Mouse (Mus musculus): ENCODE measurements at regions not wholly inside any gene's neighbourhood (a gene's known extent, or its start where the extent isn't known, plus 50 kb on each side); places are given as distances from the start of the nearest gene placed in this dataset.

GRCm38 (mm10) chr4:106232499-106232970 lies 83.5 kb upstream of the Usp24 start:
- no peak overlapping the region for H3K4me2 ChIP-seq (ENCODE audit: low read length)
- no peaks in the 10 kb centered on the region for H3K9me3 ChIP-seq (replicated peaks; ENCODE audit: control insufficient read depth, low read length)
- DNase-seq (ENCODE audit: low spot score) (peak; percentile 47), ATAC-seq (peak; percentile 54; the same call in 1 of the 2 replicates)
- H3K9ac ChIP-seq (ENCODE audit: low read length) = 0 out of 2 replicates have a peak overlapping the region, but pooled peaks have one; percentile 25
- H3K4me1 ChIP-seq (ENCODE audit: control insufficient read depth, insufficient read depth, low read length) = no peaks in the 10 kb centered on the region
- no peak overlapping the region for H3K4me3 ChIP-seq (ENCODE audit: low read depth, low read length)
- no peaks in the 10 kb centered on the region for H3K27me3 ChIP-seq (replicated peaks; ENCODE audit: control insufficient read depth, insufficient read depth, low read length)
- H3K36me3 ChIP-seq (ENCODE audit: control insufficient read depth, insufficient read depth, low read length) = no peaks in the 10 kb centered on the region
- 49% methylated on average over 9 of the region's 9 CpGs for WGBS
- H3K27ac ChIP-seq (ENCODE audit: low read depth, low read length) = no peak overlapping the region

- DNase-seq (ENCODE audit: low spot score) (no peak), ATAC-seq (no peak)
- 94% methylated on average over 14 of the region's 14 CpGs for WGBS
Measured at GRCm38 (mm10) chr4:106244384-106244819, 71.6 kb upstream of the Usp24 start.

DNA sequence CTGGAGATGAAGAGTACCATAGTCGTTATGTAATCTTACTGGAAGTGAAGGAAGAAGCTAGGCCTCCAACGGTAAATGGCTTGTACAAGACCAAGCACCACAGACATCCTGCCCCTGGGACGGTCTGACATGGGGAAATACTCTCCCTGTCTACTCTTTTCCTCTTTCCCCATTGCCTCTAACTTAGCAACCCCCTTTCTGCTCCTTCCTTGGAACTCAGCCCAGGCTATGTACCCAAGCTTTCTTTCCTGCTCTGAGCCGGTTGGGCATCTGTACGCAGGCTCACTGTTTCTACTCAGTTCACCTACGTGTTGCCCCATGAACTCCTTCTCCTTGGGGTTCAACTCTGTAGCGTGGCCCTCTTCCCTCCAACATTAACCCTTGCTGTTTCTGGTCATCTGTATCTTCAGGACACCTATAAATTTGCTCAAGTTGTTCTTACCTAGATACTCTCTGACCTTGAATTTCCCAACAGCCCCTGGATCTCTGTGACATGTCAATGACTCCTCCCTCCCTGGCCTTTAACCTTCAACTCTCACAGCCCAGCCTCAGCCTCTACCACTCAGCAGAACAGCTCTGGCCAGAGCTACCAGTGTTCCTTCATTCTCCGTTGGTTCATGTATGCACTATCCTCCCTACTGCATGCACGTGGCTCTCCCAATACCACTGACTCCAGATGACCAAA lies 71.0 kb upstream of the Usp24 start:
- H3K4me3 ChIP-seq (ENCODE audit: low read depth, low read length) = no peak overlapping the region
- H3K9me3 ChIP-seq (replicated peaks; ENCODE audit: control insufficient read depth, low read length) = no peaks in the 10 kb centered on the region
- no peaks in the 10 kb centered on the region for H3K4me1 ChIP-seq (ENCODE audit: control insufficient read depth, insufficient read depth, low read length)
- WGBS = 86% methylated on average over 9 of the region's 9 CpGs
- no peak overlapping the region for H3K4me2 ChIP-seq (ENCODE audit: low read length)
- DNase-seq (ENCODE audit: low spot score) (no peak), ATAC-seq (no peak)
- H3K27me3 ChIP-seq (replicated peaks; ENCODE audit: control insufficient read depth, insufficient read depth, low read length) = no peaks in the 10 kb centered on the region
- H3K36me3 ChIP-seq (ENCODE audit: control insufficient read depth, insufficient read depth, low read length) = no peaks in the 10 kb centered on the region
- no peak overlapping the region for H3K9ac ChIP-seq (ENCODE audit: low read length)
- no peak overlapping the region for H3K27ac ChIP-seq (ENCODE audit: low read depth, low read length)

More at GRCm38 (mm10) chr4:106244384-106244819, 71.6 kb upstream of the Usp24 start:
- Histone ChIP-seq H3K27me3 (replicated peaks; ENCODE audit: control insufficient read depth, insufficient read depth, low read length) (no peaks in the 10 kb centered on the region), H3K9me3 (replicated peaks; ENCODE audit: control insufficient read depth, low read length) (no peaks in the 10 kb centered on the region), H3K36me3 (ENCODE audit: control insufficient read depth, insufficient read depth, low read length) (no peaks in the 10 kb centered on the region), H3K27ac (ENCODE audit: low read depth, low read length) (no peak overlapping the region), H3K4me2 (ENCODE audit: low read length) (no peak overlapping the region), H3K9ac (ENCODE audit: low read length) (no peak overlapping the region), H3K4me3 (ENCODE audit: low read depth, low read length) (no peak overlapping the region), H3K4me1 (ENCODE audit: control insufficient read depth, insufficient read depth, low read length) (no peaks in the 10 kb centered on the region)

DNA sequence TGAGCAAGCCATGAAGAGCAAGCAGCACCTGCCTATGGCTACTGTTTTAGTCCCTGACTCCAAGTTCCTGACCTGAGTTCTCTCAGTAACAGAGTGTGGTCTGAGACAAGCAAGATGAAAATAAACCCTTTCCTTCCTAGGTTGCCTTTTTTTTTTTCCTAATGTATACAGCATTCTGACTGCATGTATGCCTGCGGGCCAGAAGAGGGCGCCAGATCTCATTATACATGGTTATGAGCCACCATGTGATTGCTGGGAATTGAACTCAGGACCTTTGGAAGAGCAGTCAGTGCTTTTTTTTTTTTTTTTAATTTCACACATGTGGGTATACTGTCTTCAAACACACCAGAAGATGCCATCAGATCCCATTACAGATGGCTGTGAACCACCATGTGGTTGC lies 69.3 kb upstream of the Usp24 start:
- no peaks in the 10 kb centered on the region for H3K4me1 ChIP-seq (ENCODE audit: control insufficient read depth, insufficient read depth, low read length)
- no peak overlapping the region for H3K4me3 ChIP-seq (ENCODE audit: low read depth, low read length)
- no peaks in the 10 kb centered on the region for H3K36me3 ChIP-seq (ENCODE audit: control insufficient read depth, insufficient read depth, low read length)
- H3K27ac ChIP-seq (ENCODE audit: low read depth, low read length) = no peak overlapping the region
- H3K4me2 ChIP-seq (ENCODE audit: low read length) = no peak overlapping the region
- no peaks in the 10 kb centered on the region for H3K27me3 ChIP-seq (replicated peaks; ENCODE audit: control insufficient read depth, insufficient read depth, low read length)
- no peak for DNase-seq (ENCODE audit: low spot score)
- H3K9me3 ChIP-seq (replicated peaks; ENCODE audit: control insufficient read depth, low read length) = no peaks in the 10 kb centered on the region
- no peak overlapping the region for H3K9ac ChIP-seq (ENCODE audit: low read length)
- WGBS = 76% methylated on average over 2 of the region's 2 CpGs
- ATAC-seq = no peak

- WGBS = 92% methylated on average over 5 of the region's 5 CpGs
- H3K4me3 ChIP-seq (ENCODE audit: low read depth, low read length) = no peak overlapping the region
- no peak for ATAC-seq
- H3K4me1 ChIP-seq (ENCODE audit: control insufficient read depth, insufficient read depth, low read length) = no peaks in the 10 kb centered on the region
- no peaks in the 10 kb centered on the region for H3K36me3 ChIP-seq (ENCODE audit: control insufficient read depth, insufficient read depth, low read length)
- no peak overlapping the region for H3K4me2 ChIP-seq (ENCODE audit: low read length)
- no peak overlapping the region for H3K27ac ChIP-seq (ENCODE audit: low read depth, low read length)
- H3K9me3 ChIP-seq (replicated peaks; ENCODE audit: control insufficient read depth, low read length) = no peaks in the 10 kb centered on the region
- DNase-seq (ENCODE audit: low spot score) = no peak
- no peaks in the 10 kb centered on the region for H3K27me3 ChIP-seq (replicated peaks; ENCODE audit: control insufficient read depth, insufficient read depth, low read length)
- H3K9ac ChIP-seq (ENCODE audit: low read length) = no peak overlapping the region
Measured at GRCm38 (mm10) chr4:106247398-106247797, 68.6 kb upstream of the Usp24 start.

- no peaks in the 10 kb centered on the region for H3K9me3 ChIP-seq (replicated peaks; ENCODE audit: control insufficient read depth, low read length)
- H3K4me3 ChIP-seq (ENCODE audit: low read depth, low read length) = no peak overlapping the region
- H3K9ac ChIP-seq (ENCODE audit: low read length) = no peak overlapping the region
- H3K4me1 ChIP-seq (ENCODE audit: control insufficient read depth, insufficient read depth, low read length) = no peaks in the 10 kb centered on the region
- 96% methylated on average over 8 of the region's 8 CpGs for WGBS
- no peaks in the 10 kb centered on the region for H3K27me3 ChIP-seq (replicated peaks; ENCODE audit: control insufficient read depth, insufficient read depth, low read length)
- H3K36me3 ChIP-seq (ENCODE audit: control insufficient read depth, insufficient read depth, low read length) = no peaks in the 10 kb centered on the region
- ATAC-seq = no peak
- no peak overlapping the region for H3K27ac ChIP-seq (ENCODE audit: low read depth, low read length)
- DNase-seq (ENCODE audit: low spot score) = no peak
- H3K4me2 ChIP-seq (ENCODE audit: low read length) = no peak overlapping the region
Measured at GRCm38 (mm10) chr4:106248272-106248671, 67.7 kb upstream of the Usp24 start.

GRCm38 (mm10) chr4:106249028-106249782 lies 66.8 kb upstream of the Usp24 start:
- Histone ChIP-seq H3K9ac (ENCODE audit: low read length) (no peak overlapping the region), H3K36me3 (ENCODE audit: control insufficient read depth, insufficient read depth, low read length) (no peaks in the 10 kb centered on the region), H3K27ac (ENCODE audit: low read depth, low read length) (no peak overlapping the region), H3K27me3 (replicated peaks; ENCODE audit: control insufficient read depth, insufficient read depth, low read length) (no peaks in the 10 kb centered on the region), H3K4me2 (ENCODE audit: low read length) (no peak overlapping the region), H3K9me3 (replicated peaks; ENCODE audit: control insufficient read depth, low read length) (no peaks in the 10 kb centered on the region), H3K4me1 (ENCODE audit: control insufficient read depth, insufficient read depth, low read length) (no peaks in the 10 kb centered on the region), H3K4me3 (ENCODE audit: low read depth, low read length) (no peak overlapping the region)
- no peak for DNase-seq (ENCODE audit: low spot score)
- no peak for ATAC-seq
- 84% methylated on average over 7 of the region's 7 CpGs for WGBS

DNA sequence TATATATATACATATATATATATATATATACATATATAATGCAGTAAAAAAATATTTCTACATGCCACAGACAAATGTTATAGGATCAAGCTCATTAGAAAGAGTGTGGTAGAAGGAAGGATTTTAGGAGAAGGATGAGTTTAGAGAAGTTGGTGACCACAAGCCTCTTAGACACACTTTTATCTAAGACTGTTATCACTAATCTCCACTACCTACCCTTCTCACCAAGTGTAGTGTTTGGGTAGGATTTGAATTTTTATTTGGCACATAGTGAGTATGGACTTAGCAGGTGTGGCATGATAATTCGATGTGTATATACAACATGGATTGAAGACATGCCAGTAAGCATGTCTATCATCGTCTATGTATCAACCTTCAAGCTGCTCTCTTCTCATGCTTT lies 66.0 kb upstream of the Usp24 start:
- H3K36me3 ChIP-seq (ENCODE audit: control insufficient read depth, insufficient read depth, low read length) = no peaks in the 10 kb centered on the region
- no peak for ATAC-seq
- H3K27ac ChIP-seq (ENCODE audit: low read depth, low read length) = no peak overlapping the region
- H3K4me3 ChIP-seq (ENCODE audit: low read depth, low read length) = no peak overlapping the region
- no peaks in the 10 kb centered on the region for H3K9me3 ChIP-seq (replicated peaks; ENCODE audit: control insufficient read depth, low read length)
- H3K4me2 ChIP-seq (ENCODE audit: low read length) = no peak overlapping the region
- H3K4me1 ChIP-seq (ENCODE audit: control insufficient read depth, insufficient read depth, low read length) = no peaks in the 10 kb centered on the region
- no peak for DNase-seq (ENCODE audit: low spot score)
- 94% methylated on average over 2 of the region's 2 CpGs for WGBS
- no peaks in the 10 kb centered on the region for H3K27me3 ChIP-seq (replicated peaks; ENCODE audit: control insufficient read depth, insufficient read depth, low read length)
- no peak overlapping the region for H3K9ac ChIP-seq (ENCODE audit: low read length)

DNA sequence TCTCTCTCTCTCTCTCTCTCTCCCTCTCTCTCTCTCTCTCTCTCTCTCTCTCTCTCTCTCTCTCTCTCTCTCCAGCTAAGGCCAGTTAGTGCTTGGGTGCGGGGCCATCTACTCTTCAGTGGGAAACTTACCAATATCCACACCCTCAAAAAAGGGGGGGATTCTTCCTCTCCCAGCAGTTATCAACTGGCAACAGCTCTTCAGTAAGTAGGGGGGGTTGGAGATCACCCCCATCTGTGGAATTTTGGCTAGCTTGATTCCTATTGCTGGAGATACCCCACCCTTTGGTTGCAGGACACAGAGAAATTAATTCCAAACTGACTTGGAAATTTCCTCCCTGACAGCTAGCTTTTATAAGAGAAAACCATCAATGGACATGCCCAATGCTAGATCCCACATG lies 64.6 kb upstream of the Usp24 start:
- ATAC-seq (no peak), DNase-seq (ENCODE audit: low spot score) (no peak)
- Histone ChIP-seq H3K36me3 (ENCODE audit: control insufficient read depth, insufficient read depth, low read length) (no peaks in the 10 kb centered on the region), H3K4me3 (ENCODE audit: low read depth, low read length) (no peak overlapping the region), H3K27ac (ENCODE audit: low read depth, low read length) (no peak overlapping the region), H3K4me2 (ENCODE audit: low read length) (no peak overlapping the region), H3K4me1 (ENCODE audit: control insufficient read depth, insufficient read depth, low read length) (peaks cover 3% of the 10 kb centered on the region), H3K9ac (ENCODE audit: low read length) (no peak overlapping the region), H3K27me3 (replicated peaks; ENCODE audit: control insufficient read depth, insufficient read depth, low read length) (no peaks in the 10 kb centered on the region), H3K9me3 (replicated peaks; ENCODE audit: control insufficient read depth, low read length) (no peaks in the 10 kb centered on the region)
- 100% methylated on average over 1 of the region's 1 CpGs for WGBS

All from forebrain, embryonic 14.5 days (tissue).